Mouse (Mus musculus): ENCODE results near the gene Mettl7a3.

Mettl7a3 gene

GRCm38 (mm10) chr15:100388224-100388835 lies 53.6 kb downstream of the Mettl7a3 start:
- no peak for DNase-seq (ENCODE audit: low spot score)

- DNase-seq (ENCODE audit: low spot score): no peak
Measured at GRCm38 (mm10) chr15:100388886-100389285, 54.2 kb downstream of the Mettl7a3 start.

Data from urinary bladder, postnatal 25 days (tissue).